Mouse (Mus musculus): ENCODE measurements around the gene Chd9.
A peak's percentile ranks its signal among the peaks of the same experiment; 100 is the strongest.
"Not testable (repeated sequence)": the region's sequence is repeated elsewhere in the genome, so short reads cannot be mapped to it uniquely, and the experiment has no call there.

Chd9 gene

GRCm38 (mm10) chr8:90907848-90908551, 79.8 kb downstream of the Chd9 start:
- peak; percentile 91 for DNase-seq (ENCODE audit: low spot score)

- peak; percentile 65 for DNase-seq (ENCODE audit: low spot score)
These were observed 80.7 kb downstream of the Chd9 start for GRCm38 (mm10) chr8:90908580-90909471.

DNA sequence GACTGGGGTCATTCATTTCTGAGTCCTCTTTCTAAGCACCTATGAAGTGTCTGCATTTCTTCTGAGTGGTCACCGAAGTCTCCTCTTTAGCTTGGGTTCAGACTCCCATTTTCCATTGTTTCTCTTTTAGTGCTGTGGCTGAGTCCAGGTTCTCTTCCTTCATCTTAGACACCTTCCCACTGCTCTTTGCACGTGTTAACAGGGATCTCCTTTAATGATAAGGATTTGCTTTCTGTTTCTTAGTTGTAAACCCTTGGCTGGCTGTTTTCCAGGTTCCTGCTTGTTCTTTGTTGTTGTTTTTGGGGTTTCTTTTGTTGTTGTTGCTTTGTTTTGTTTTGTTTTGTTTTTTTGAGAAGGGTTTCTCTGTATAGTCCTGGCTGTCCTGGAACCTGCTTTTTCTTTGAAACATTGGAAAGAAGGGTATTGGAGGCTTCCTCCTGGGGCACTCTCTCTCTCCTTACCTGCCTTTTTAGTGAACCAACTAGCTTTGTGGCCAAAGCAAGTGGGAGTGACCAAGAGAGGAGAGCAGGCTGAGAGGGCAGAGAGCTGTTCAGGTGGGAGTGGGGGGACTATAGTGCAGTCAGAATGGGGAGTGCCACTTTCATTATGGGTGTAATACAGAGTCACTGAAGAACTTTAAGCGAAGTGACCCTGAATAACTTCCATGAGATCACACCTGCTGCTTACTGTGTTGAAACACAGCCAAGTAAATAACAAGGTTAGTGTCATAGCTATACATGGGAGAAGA, 95.2 kb downstream of the Chd9 start:
- no peak for DNase-seq (ENCODE audit: low spot score)

DNA sequence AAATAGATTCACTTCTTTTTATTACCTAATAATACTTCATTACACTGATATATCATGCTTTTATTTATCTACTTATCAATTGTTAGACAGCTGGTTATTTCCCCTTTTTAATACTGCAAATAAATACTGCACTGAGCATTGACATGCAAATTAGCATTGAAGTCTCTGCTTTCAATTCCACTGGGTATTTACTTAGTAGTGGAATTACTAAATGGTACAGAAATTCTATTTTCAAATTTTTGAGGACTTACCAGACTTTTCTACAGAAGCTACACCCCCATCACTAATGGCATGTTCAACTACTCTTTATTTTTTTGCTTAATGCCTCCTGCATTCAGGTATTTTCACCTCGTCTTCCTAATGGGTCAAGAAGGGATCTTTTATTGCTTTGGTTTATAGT, 100.3 kb downstream of the Chd9 start:
- no peak for DNase-seq (ENCODE audit: low spot score)

- not testable (repeated sequence) for DNase-seq (ENCODE audit: low spot score)
These were observed 102.0 kb downstream of the Chd9 start for GRCm38 (mm10) chr8:90930125-90930524.

DNA sequence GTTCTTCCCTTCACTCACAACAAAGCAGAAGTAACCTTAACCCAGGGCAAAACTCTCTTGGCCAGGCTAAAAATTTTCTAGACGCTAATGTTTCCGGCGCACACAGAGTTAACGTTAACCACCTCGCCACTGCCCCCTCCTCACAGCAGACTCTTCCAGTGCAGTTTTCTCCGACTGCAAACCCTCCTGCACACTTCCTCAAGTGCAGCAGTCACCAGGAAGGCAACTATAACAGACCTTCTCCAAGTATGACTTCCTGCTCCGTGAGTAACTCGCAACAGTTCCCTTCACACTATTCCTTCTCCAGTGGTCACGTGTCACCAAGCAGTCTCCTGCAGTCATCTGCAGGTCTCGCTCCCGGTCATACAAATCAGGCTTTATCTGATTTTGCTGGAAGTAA, 104.8 kb downstream of the Chd9 start:
- DNase-seq (ENCODE audit: low spot score) = no peak

- DNase-seq (ENCODE audit: low spot score) = no peak
These were observed 106.6 kb downstream of the Chd9 start for GRCm38 (mm10) chr8:90934786-90935185.

DNA sequence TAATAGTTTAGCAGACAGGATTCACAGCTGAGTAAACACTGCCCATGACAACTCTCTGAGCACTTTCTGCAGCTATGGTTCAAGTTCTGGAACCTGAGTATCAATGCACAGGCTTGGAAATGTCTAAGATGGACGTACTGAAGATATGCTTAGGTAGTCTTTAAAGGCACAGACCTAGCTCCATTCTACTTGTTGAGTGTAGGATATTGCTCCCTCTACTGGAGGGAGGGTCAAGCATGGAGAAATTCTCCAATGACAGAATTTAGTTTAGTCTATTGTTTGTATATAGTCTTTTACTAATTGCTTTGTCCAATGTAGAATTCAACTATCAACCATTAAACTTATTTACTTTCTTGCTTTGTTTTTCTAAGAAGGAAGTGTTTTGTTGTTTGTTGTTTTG, 108.7 kb downstream of the Chd9 start:
- peak; percentile 16 for DNase-seq (ENCODE audit: low spot score)

GRCm38 (mm10) chr8:90938352-90938930, 110.3 kb downstream of the Chd9 start:
- DNase-seq (ENCODE audit: low spot score) = no peak

DNA sequence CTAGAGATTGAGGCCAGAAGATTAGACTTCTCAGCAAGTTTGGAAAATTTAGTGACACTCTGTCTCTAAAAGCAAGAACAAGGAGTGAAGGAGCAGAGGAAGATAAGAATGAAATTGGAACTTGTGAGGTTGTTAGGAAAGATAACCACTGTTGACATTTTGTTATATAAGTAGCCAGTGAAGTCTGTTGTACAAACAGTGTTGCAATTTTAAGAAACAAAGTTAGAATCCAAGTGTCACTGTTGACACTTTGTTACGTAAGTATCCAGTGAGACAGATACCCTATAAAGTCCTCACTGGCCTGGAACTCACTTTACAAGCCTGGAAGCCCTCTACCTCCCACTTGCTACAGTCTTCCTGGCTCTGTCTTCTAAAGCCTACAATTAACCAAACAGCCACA, 111.7 kb downstream of the Chd9 start:
- DNase-seq (ENCODE audit: low spot score) = no peak

DNA sequence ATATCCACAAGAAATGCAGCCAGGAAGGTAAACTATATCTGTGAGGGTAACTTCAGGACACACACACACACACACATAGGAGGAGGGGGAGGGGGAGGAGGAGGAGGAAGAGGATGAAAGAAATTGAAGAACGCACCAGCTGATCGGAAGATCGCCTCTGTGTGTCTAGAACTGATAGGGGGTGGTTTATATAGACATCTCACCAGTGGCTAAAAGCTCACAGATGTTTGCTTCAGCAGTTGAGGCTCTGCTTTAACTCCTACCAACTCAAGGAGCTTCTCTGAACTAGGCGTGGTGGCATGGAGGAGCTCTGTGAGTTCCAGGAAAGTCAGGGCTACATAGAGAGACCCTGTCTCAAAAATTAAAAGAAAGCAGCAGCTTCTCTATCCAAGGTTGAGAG, 115.6 kb downstream of the Chd9 start:
- DNase-seq (ENCODE audit: low spot score) = no peak

DNA sequence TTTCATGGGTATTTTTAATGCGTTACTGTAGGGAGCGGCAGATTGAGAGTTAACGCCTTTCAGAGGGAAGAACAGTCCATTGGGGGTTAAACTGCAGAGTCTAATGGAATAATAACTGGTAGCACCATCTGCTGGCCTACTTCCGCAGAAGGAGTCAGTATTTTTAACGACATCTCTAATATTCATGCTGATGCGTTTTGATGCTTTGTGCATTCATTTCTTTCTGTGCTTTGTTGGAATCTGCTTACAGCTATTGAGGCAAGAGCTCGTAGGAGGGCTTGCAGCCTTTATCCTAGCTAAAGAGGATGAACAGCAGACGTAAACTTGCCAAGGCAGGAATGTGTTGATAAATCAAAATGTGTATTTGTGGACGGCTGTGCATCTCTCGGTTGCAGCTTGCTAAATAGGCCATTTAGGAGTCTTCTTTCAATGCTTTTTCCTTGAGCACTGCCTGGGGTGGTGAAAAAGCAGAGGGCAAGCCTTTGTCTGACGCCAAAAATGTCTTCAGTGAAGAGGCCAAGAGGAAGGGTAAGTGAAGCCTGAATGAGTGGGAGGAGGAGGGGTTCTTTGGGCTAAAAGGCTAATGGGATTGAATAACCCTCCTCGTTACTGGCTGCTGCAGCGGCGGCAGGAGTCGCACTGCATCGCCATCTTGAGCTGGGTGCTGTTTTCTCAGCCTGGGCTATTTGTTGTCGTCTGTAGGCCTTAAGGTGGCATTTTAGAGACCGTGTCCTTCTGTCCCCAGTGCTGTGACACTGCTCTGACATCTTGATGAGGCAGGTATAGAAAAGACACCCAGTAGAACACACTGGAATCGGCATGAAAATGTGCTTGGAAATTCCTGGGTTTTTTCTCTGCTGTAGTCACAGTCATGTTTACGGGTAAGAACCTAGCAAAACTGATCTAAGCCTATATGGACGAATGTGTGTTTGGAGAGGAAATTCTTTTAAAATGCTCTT, 126.9 kb downstream of the Chd9 start:
- DNase-seq (ENCODE audit: low spot score) = peak; percentile 53

DNA sequence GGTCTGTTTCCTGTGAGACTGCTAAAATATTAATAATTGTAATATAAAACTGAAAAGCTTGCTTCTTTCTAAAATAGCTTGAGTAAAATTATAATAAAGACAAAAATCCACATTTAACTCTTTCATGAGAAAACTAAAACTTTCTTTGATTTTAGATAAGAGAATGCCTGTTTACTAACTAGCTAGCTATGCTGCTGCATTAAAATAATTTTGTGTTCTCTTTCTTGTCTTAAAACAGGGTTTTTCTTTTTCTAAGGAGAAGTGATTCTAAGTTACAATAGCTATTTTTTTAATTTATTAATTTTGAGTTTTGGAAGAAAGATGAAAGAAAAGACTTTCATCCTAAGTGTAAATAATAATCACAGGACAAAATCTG, 127.6 kb downstream of the Chd9 start:
- DNase-seq (ENCODE audit: low spot score) = no peak

DNA sequence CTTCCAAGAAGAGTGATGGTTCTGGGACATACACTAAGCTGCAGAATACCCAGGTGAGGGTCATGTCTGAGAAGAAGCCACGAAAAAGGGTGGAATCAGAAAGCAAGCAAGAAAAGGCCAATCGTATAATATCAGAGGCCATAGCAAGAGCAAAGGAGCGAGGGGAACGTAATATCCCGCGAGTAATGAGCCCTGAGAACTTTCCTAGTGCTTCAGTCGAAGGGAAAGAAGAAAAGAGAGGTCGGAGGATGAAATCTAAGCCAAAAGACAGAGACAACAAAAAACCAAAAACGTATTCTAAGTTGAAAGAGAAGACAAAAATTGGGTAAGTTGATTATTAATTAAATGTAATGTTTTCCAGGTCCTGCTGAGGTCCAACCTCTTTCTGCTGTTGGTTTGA, 128.2 kb downstream of the Chd9 start:
- DNase-seq (ENCODE audit: low spot score) = no peak

DNA sequence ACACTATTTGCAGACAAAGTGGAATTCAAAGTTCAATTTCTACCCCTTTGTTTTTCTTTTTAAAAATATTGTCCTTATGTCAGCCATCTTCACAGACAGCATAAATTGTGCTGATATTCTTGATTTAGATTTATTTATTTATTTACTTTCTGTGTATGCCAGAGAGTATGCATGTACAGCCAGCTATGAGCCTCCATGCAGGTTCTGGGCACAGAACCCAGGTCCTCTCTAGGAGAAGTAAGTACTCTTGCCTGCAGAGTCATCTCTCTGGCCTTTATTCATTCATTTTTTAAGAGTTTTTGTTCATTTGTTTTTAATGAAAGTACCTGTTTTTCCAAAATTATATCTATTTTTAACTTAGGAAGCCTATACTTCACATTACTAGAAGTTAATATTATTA, 129.6 kb downstream of the Chd9 start:
- no peak for DNase-seq (ENCODE audit: low spot score)

- no peak for DNase-seq (ENCODE audit: low spot score)
These were observed 131.6 kb downstream of the Chd9 start for GRCm38 (mm10) chr8:90959721-90960120.

DNA sequence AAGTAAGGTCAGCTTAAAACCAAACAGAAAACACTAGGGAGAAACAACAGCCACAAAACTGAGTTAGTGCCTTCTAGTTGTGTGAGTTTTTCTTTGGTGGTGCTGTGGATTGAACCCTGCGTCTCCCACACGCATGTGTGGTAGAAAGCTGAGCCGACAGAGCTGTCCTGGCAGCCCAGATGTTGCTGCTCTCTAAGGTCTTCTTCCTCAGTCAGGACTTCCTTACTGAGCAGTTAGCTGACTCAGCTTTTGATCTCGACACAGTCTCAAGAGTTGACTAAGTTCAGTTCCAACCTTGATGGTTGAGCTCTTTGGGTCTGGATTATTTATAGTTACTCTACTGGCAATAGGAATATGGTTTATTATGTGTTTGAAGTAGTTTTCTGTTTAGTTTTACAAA, 133.5 kb downstream of the Chd9 start:
- peak; percentile 4 for DNase-seq (ENCODE audit: low spot score)

- DNase-seq (ENCODE audit: low spot score) = no peak
These were observed 135.9 kb downstream of the Chd9 start for GRCm38 (mm10) chr8:90964044-90964443.

DNA sequence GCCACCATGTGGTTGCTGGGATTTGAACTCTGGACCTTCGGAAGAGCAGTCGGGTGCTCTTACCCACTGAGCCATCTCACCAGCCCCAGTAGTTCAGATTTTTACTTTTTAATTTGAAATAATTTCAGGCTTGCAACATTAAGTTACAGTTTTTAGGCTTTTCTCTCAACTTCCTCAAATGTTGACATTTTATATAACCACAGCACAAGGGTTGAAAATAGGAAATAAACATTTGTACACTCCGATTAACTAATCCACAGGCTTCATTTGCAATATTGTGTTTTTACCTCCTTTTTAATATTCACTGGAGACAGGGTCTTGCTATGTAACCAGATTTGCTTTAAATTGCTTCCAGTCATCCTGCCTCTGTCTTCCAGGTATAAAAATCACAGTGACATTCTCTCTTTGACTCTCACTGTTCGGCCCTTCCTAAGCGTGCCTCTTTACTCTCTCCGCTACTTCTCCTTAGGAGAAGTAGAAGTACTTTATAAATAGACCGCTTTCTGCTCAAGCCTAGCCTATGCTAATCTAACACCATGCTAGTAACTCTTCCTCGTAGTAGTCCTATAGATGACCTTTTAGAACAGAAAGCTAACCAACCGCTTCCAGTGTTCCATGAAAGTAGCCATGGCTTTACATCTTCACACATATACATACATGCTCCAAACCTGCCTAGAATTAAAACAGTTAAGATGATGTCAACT, 137.5 kb downstream of the Chd9 start:
- no peak for DNase-seq (ENCODE audit: low spot score)

DNA sequence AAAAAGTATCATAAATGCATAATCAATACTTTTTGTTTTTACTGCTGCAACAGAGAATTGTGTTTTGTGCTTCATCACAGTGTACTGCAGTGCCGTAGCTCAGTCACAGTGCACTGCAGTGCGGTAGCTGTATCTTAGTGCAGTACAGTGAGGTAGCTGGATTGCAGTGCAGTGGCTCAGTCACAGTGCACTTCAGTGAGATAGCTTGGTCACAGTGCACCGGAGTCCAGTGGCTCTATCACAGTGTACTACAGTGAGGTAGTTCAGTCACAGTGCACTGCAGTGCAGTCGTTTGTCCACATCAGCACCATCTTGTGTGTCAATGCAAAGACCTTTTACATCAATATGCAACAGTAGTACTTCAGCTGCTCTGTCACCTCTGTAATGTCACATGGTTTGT, 140.2 kb downstream of the Chd9 start:
- DNase-seq (ENCODE audit: low spot score) = no peak

- DNase-seq (ENCODE audit: low spot score) = no peak
These were observed 148.8 kb downstream of the Chd9 start for GRCm38 (mm10) chr8:90976960-90977371.

Measured in T-cell, adult 2 months (primary cell).